Mouse (Mus musculus) E14TG2a.4 (cell line): ENCODE measurements around the gene Fgg.

Experiments used
- H3K27me3 ChIP-seq: 2 replicates; pipeline ENCODE4 v1.6.1; 2014; ENCODE audit warnings: low read length, control low read depth; ENCODE audit not compliant: insufficient read depth
- H3K36me3 ChIP-seq: 2 replicates; pipeline ENCODE4 v1.6.1; 2014; ENCODE audit warnings: low read length, control low read depth; ENCODE audit not compliant: insufficient read depth
- H3K4me1 ChIP-seq: replicated peaks from 2 replicates; pipeline ENCODE4 v1.6.1; 2014; ENCODE audit warnings: low read depth, low read length, control low read depth
- H3K4me3 ChIP-seq: replicated peaks from 2 replicates; pipeline ENCODE4 v1.5.1; 2014; ENCODE audit warnings: mild to moderate bottlenecking, low read length
- H3K9me3 ChIP-seq: 2 replicates; pipeline ENCODE4 v1.6.1; 2014; ENCODE audit warnings: low read length, control low read depth
- CTCF ChIP-seq: conservative IDR thresholded peaks from 2 replicates; pipeline ENCODE4 v1.5.1; 2014; ENCODE audit warnings: low read length
- NANOG ChIP-seq: IDR thresholded peaks from 2 replicates; pipeline ENCODE4 v1.6.1; 2014; ENCODE audit warnings: borderline replicate concordance, low read length, mixed read lengths
- POU5F1 ChIP-seq: IDR thresholded peaks from 2 replicates; pipeline ENCODE4 v1.6.1; 2014; ENCODE audit warnings: low read length, borderline replicate concordance

Gene Fgg

GRCm38 (mm10) chr3:83032746-83033308, 25.3 kb downstream of the Fgg start:
- 0 out of 2 replicates have a peak overlapping the region, but pooled peaks have one; percentile 8 for H3K4me3 ChIP-seq
- no peaks in the 10 kb centered on the region for H3K36me3 ChIP-seq
- peaks cover 9% of the 10 kb centered on the region; the same call in 1 of the 2 replicates for H3K27me3 ChIP-seq
- no peaks in the 10 kb centered on the region for H3K9me3 ChIP-seq
- TF ChIP-seq CTCF (no peak), NANOG (no peak), POU5F1 (no peak)
- H3K4me1 ChIP-seq: peaks cover 23% of the 10 kb centered on the region

GRCm38 (mm10) chr3:83033801-83034200, 26.3 kb downstream of the Fgg start:
- H3K4me1 ChIP-seq: peaks cover 23% of the 10 kb centered on the region
- TF ChIP-seq CTCF (no peak), NANOG (no peak), POU5F1 (no peak)
- H3K9me3 ChIP-seq: no peaks in the 10 kb centered on the region
- H3K4me3 ChIP-seq: no peak overlapping the region
- no peaks in the 10 kb centered on the region for H3K36me3 ChIP-seq
- H3K27me3 ChIP-seq: peaks cover 9% of the 10 kb centered on the region; the same call in 1 of the 2 replicates

- H3K27me3 ChIP-seq: no peaks in the 10 kb centered on the region
- no peaks in the 10 kb centered on the region for H3K9me3 ChIP-seq
- TF ChIP-seq CTCF: no peak
- TF ChIP-seq POU5F1: no peak
Measured at GRCm38 (mm10) chr3:83038865-83039264, 31.3 kb downstream of the Fgg start.

GRCm38 (mm10) chr3:83039666-83040065, 32.1 kb downstream of the Fgg start:
- H3K4me1 ChIP-seq: no peaks in the 10 kb centered on the region
- no peaks in the 10 kb centered on the region for H3K36me3 ChIP-seq
- H3K4me3 ChIP-seq: no peak overlapping the region
- no peaks in the 10 kb centered on the region for H3K27me3 ChIP-seq
- no peaks in the 10 kb centered on the region for H3K9me3 ChIP-seq
- TF ChIP-seq CTCF: no peak

More at GRCm38 (mm10) chr3:83038865-83039264, 31.3 kb downstream of the Fgg start:
- Histone ChIP-seq H3K4me3 (no peak overlapping the region), H3K4me1 (no peaks in the 10 kb centered on the region; the same call in 1 of the 2 replicates), H3K36me3 (no peaks in the 10 kb centered on the region)

- Histone ChIP-seq H3K4me3 (no peak overlapping the region), H3K9me3 (no peaks in the 10 kb centered on the region), H3K4me1 (no peaks in the 10 kb centered on the region), H3K27me3 (no peaks in the 10 kb centered on the region), H3K36me3 (no peaks in the 10 kb centered on the region)
- TF ChIP-seq NANOG (no peak), POU5F1 (no peak), CTCF (no peak)
Measured at GRCm38 (mm10) chr3:83042451-83042850, 34.9 kb downstream of the Fgg start.

- no peaks in the 10 kb centered on the region for H3K27me3 ChIP-seq
- TF ChIP-seq NANOG: no peak
- no peak for TF ChIP-seq POU5F1
- no peak for TF ChIP-seq CTCF
Measured at GRCm38 (mm10) chr3:83046649-83047048, 39.1 kb downstream of the Fgg start.

GRCm38 (mm10) chr3:83049680-83050079, 42.2 kb downstream of the Fgg start, which contains the start of gene Fgb:
Gene Fgb, minus strand, starts transcription at chr3:83049863.
- TF ChIP-seq POU5F1 (no peak), NANOG (no peak), CTCF (no peak)
- Histone ChIP-seq H3K4me3 (no peak within 1 kb of the TSS), H3K27me3 (no peaks in the 10 kb centered on the region), H3K9me3 (no peaks in the 10 kb centered on the region), H3K36me3 (no peaks in the 10 kb centered on the region), H3K4me1 (peaks cover 10% of the 10 kb centered on the region)

More at GRCm38 (mm10) chr3:83046649-83047048, 39.1 kb downstream of the Fgg start:
- Histone ChIP-seq H3K9me3 (no peaks in the 10 kb centered on the region), H3K4me1 (no peaks in the 10 kb centered on the region), H3K4me3 (no peak overlapping the region), H3K36me3 (no peaks in the 10 kb centered on the region)

- H3K4me1 ChIP-seq: peaks cover 10% of the 10 kb centered on the region
Measured at GRCm38 (mm10) chr3:83050661-83051060, 43.1 kb downstream of the Fgg start.

GRCm38 (mm10) chr3:83052102-83052501, 44.6 kb downstream of the Fgg start:
- H3K4me3 ChIP-seq: no peak overlapping the region
- no peak for TF ChIP-seq POU5F1

More at GRCm38 (mm10) chr3:83050661-83051060, 43.1 kb downstream of the Fgg start:
- Histone ChIP-seq H3K9me3 (no peaks in the 10 kb centered on the region), H3K36me3 (no peaks in the 10 kb centered on the region), H3K4me3 (no peak overlapping the region), H3K27me3 (no peaks in the 10 kb centered on the region)
- TF ChIP-seq NANOG (no peak), POU5F1 (no peak), CTCF (no peak)

More at GRCm38 (mm10) chr3:83052102-83052501, 44.6 kb downstream of the Fgg start:
- no peaks in the 10 kb centered on the region for H3K27me3 ChIP-seq
- H3K36me3 ChIP-seq: peaks cover 2% of the 10 kb centered on the region; the same call in 1 of the 2 replicates
- no peaks in the 10 kb centered on the region for H3K9me3 ChIP-seq
- H3K4me1 ChIP-seq: peaks cover 18% of the 10 kb centered on the region
